Comparison of ENCODE assay signal across 21 mouse cellular contexts in the genomic region with DNA sequence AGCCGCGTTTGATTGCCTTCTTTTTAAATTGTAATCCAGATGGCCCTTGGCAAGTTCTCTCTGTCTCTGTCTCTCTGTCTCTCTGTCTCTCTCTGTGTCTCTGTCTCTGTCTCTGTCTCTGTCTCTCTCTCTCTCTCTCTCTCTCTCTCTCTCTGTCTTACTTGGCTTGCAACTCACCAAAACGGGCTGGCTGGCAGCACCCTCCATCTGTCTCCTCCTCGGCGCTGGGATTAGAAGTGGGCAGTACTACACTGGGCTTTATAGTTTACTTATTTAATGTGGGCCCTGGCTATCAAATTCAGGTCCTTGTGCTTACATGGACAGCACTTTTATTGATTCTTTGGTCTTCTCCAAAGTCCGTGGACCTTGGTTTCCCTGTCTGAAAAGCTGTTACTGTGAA. TPM values are rescaled to one million over a fixed set of nuclear protein-coding genes. Genes with fewer than 3 reads are reported as not detected.
DNase-seq lines count a peak whose midpoint lies in the region; ATAC-seq and TF ChIP-seq lines count a peak whose summit lies in the region.
"Had no signal": no experiment of that assay in that cellular context is flagged by ENCODE, and none has a peak within 500 bp of the region (broad histone marks: within the 10 kb centered on the region; RNA-seq: fewer than 3 reads in every experiment).

No protein-coding gene starts in this region.

- H3K9me3 ChIP-seq in heart, embryonic 14.5 days (ENCODE audit: control insufficient read depth, low read length): no peaks in the 10 kb centered on the region
- no peaks in the 10 kb centered on the region for H3K9me3 ChIP-seq in neural tube, embryonic 13.5 days
- H3K9me3 ChIP-seq in limb, embryonic 10.5 days (replicated peaks): no peaks in the 10 kb centered on the region
- H3K9me3 ChIP-seq: heart, embryonic 15.5 days; hindbrain, embryonic 13.5 days; kidney, embryonic 15.5 days; lung, embryonic 15.5 days; midbrain, embryonic 10.5 days; midbrain, embryonic 15.5 days; neural tube, embryonic 12.5 days had no signal

- no peak overlapping the region for H3K9ac ChIP-seq in heart, embryonic 14.5 days (ENCODE audit: low read length)
- H3K9ac ChIP-seq in neural tube, embryonic 13.5 days: no peak overlapping the region
- H3K9ac ChIP-seq: heart, embryonic 15.5 days; hindbrain, embryonic 13.5 days; kidney, embryonic 15.5 days; lung, embryonic 15.5 days; midbrain, embryonic 15.5 days; neural tube, embryonic 12.5 days had no signal

- H3K27me3 ChIP-seq in heart, embryonic 14.5 days (ENCODE audit: control insufficient read depth, insufficient read depth, low read length): no peaks in the 10 kb centered on the region
- H3K27me3 ChIP-seq in neural tube, embryonic 13.5 days: peaks cover under 1% of the 10 kb centered on the region; the same call in 1 of the 2 replicates
- no peaks in the 10 kb centered on the region for H3K27me3 ChIP-seq in limb, embryonic 10.5 days (ENCODE audit: low read depth, poor library complexity, severe bottlenecking)
- H3K27me3 ChIP-seq: heart, embryonic 15.5 days; lung, embryonic 15.5 days; midbrain, embryonic 15.5 days; neural tube, embryonic 12.5 days had no signal

- no peak for ATAC-seq in heart, embryonic 14.5 days (ENCODE audit: insufficient number of reproducible peaks, insufficient read depth, low FRiP score, low read depth)
- ATAC-seq in neural tube, embryonic 13.5 days (ENCODE audit: low read depth): no peak; the same call in 1 of the 2 replicates
- ATAC-seq: midbrain, embryonic 15.5 days had no signal

- no peak for DNase-seq in heart, postnatal 10 days
- no peak for DNase-seq in neural tube, embryonic 10.5 days (ENCODE audit: extremely low spot score, low spot score)
- DNase-seq in limb, embryonic 10.5 days (ENCODE audit: low spot score): no peak
- DNase-seq in left cerebral cortex, postnatal 4 days: no peak
- no peak for DNase-seq in layer of hippocampus, adult 2 months (ENCODE audit: low spot score in 2 of 2)
- DNase-seq: adrenal gland, postnatal 25 days; gastrocnemius, postnatal 14 days; kidney, adult 11 months; right cerebral cortex, postnatal 4 days; thymus, adult 2 months; thymus, postnatal 36 days had no signal

- no peaks in the 10 kb centered on the region for H3K36me3 ChIP-seq in heart, embryonic 14.5 days (ENCODE audit: control insufficient read depth, insufficient read depth, low read length)
- H3K36me3 ChIP-seq in neural tube, embryonic 13.5 days: no peaks in the 10 kb centered on the region
- H3K36me3 ChIP-seq in limb, embryonic 10.5 days: no peaks in the 10 kb centered on the region
- H3K36me3 ChIP-seq: heart, embryonic 15.5 days; hindbrain, embryonic 13.5 days; kidney, embryonic 15.5 days; lung, embryonic 15.5 days; midbrain, embryonic 10.5 days; midbrain, embryonic 15.5 days; neural tube, embryonic 12.5 days had no signal

- H3K4me1 ChIP-seq in heart, embryonic 14.5 days (ENCODE audit: control insufficient read depth in 2 of 2, insufficient read depth in 2 of 2, low read length in 2 of 2): peaks cover 0 to 3% of the 10 kb centered on the region in 2 experiments; a peak in 1 of 4 replicates
- peaks cover 5% of the 10 kb centered on the region for H3K4me1 ChIP-seq in neural tube, embryonic 13.5 days (replicated peaks)
- peaks cover 17% of the 10 kb centered on the region for H3K4me1 ChIP-seq in limb, embryonic 10.5 days
- H3K4me1 ChIP-seq: heart, embryonic 15.5 days had no signal

- no peak overlapping the region for H3K27ac ChIP-seq in heart, embryonic 14.5 days (replicated peaks in 1 of 2; ENCODE audit: control insufficient read depth in 1 of 2, insufficient read depth in 1 of 2, low read depth in 2 of 2, low read length in 2 of 2)
- H3K27ac ChIP-seq in neural tube, embryonic 13.5 days (replicated peaks): no peak overlapping the region
- H3K27ac ChIP-seq in limb, embryonic 10.5 days: peak overlapping the region; percentile 14; the same call in 1 of the 2 replicates
- H3K27ac ChIP-seq in layer of hippocampus, adult 2 months: no peak overlapping the region
- H3K27ac ChIP-seq: heart, embryonic 15.5 days; hindbrain, embryonic 13.5 days; kidney, embryonic 15.5 days; lung, embryonic 15.5 days; midbrain, embryonic 10.5 days; midbrain, embryonic 15.5 days; neural tube, embryonic 12.5 days had no signal

- 53% methylated on average over 6 of the region's 6 CpGs for WGBS in heart, embryonic 14.5 days
- WGBS in neural tube, embryonic 13.5 days: 63% methylated on average over 6 of the region's 6 CpGs
- 69% methylated on average over 6 of the region's 6 CpGs for WGBS in limb, embryonic 10.5 days

- no peak for TF ChIP-seq CTCF in layer of hippocampus, adult 2 months (conservative IDR thresholded peaks at IDR 0.05)

- H3K4me3 ChIP-seq in heart, embryonic 14.5 days (ENCODE audit: control insufficient read depth in 1 of 2, insufficient read depth in 1 of 2, low read depth in 1 of 2, low read length in 2 of 2): no peak overlapping the region
- H3K4me3 ChIP-seq in neural tube, embryonic 13.5 days: no peak overlapping the region
- no peak overlapping the region for H3K4me3 ChIP-seq in limb, embryonic 10.5 days
- no peak overlapping the region for H3K4me3 ChIP-seq in layer of hippocampus, adult 2 months
- H3K4me3 ChIP-seq: heart, embryonic 15.5 days; hindbrain, embryonic 13.5 days; kidney, embryonic 15.5 days; lung, embryonic 15.5 days; midbrain, embryonic 10.5 days; midbrain, embryonic 15.5 days; neural tube, embryonic 12.5 days had no signal

- intact Hi-C loops in heart, postnatal 10 days (cut with DNase I): loop anchor here (5.0 kb wide), 1 partner anchor 259 kb away; no protein-coding TSS in a partner anchor
- intact Hi-C loops in left cerebral cortex, postnatal 4 days (cut with DNase I): loop anchor here (2.0 to 10.0 kb wide), 2 partner anchors 261 to 601 kb away; a partner anchor contains a TSS

- H3K4me2 ChIP-seq in heart, embryonic 14.5 days (ENCODE audit: low read length): peak overlapping the region; percentile 31; the same call in 1 of the 2 replicates
- H3K4me2 ChIP-seq in neural tube, embryonic 13.5 days: peak overlapping the region; percentile 23; the same call in 1 of the 2 replicates
- H3K4me2 ChIP-seq: heart, embryonic 15.5 days; hindbrain, embryonic 13.5 days; liver, embryonic 11.5 days; lung, embryonic 15.5 days; midbrain, embryonic 15.5 days; neural tube, embryonic 12.5 days had no signal

RNA-seq across cellular contexts. Expression of a gene that starts 18.1 kb away (rescaled TPM):
- 25.7 and 26.0 TPM in 2 replicates for polyA plus RNA-seq in heart, embryonic 14.5 days (2014; fragmentation: Nextera tagmentation; extraction: Ambion mirVana)
- 10 to 100 TPM; 15.1 to 18.5 TPM for total RNA-seq in heart, postnatal 10 days (2021)
- polyA plus RNA-seq in neural tube, embryonic 13.5 days (2015; fragmentation: Nextera tagmentation; extraction: Ambion mirVana): 40.1 and 40.2 TPM in 2 replicates
- 49.4 and 58.7 TPM in 2 replicates for polyA plus RNA-seq in limb, embryonic 10.5 days (2016; fragmentation: Nextera tagmentation; extraction: Ambion mirVana)
- 10 to 100 TPM; 32.3 to 33.0 TPM for total RNA-seq in left cerebral cortex, postnatal 4 days (2021)
- total RNA-seq in layer of hippocampus, adult 2 months (2021): 10 to 100 TPM; 49.9 to 53.6 TPM
